Comparison of ENCODE assay signal across 8 mouse cellular contexts in the genomic region with DNA sequence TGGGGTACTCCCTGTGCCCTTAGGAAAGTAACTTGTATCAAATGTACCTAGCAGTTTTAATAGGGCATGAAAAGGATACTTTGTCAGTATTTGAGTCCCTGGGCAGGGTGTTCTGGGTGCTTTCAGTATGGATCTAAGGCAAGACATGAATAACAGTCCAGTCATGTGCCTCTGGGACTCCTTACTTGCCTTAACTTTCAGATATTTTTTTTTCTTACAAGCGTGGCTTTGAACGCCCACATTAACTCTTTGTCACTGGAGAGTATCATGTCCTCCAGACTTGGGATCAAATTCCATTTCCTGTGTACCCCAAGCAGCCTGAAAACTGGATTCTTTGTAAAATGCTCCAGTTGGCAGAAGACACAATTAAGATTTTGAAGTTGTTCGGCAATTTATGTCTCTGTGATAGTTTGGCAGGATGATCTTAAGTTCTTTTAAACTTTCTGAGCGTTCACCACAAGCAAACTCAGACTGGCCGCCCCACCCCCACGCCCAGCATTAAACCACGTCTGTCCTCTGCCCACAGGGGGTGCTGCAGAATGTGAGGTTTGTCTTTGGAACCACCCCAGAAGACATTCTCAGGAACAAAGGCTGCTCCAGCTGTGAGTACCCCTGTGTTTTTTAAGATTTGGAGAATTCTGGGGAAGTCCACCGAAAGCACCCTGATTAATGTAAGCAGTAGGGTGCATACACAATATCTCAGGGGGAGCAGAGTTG. TPM values are rescaled to one million over a fixed set of nuclear protein-coding genes. Genes with fewer than 3 reads are reported as not detected.
DNase-seq lines count a peak whose midpoint lies in the region; ATAC-seq and TF ChIP-seq lines count a peak whose summit lies in the region.

No protein-coding gene starts in this region.

- no peak overlapping the region for H3K27ac ChIP-seq in heart, embryonic 12.5 days (ENCODE audit: poor library complexity, severe bottlenecking)

- no peaks in the 10 kb centered on the region for H3K27me3 ChIP-seq in C2C12 (ENCODE audit: control insufficient read depth, insufficient read depth, insufficient read length)
- H3K27me3 ChIP-seq in heart, embryonic 12.5 days (replicated peaks): no peaks in the 10 kb centered on the region

- peak; percentile 27 for TF ChIP-seq CTCF in C2C12 (IDR thresholded peaks at IDR 0.05; ENCODE audit: control insufficient read depth, insufficient read depth, insufficient read length)

- peak overlapping the region; percentile 30 for H3ac ChIP-seq in C2C12 (ENCODE audit: control insufficient read depth, insufficient read length, low read depth)

- peak; percentile 30 for DNase-seq in adrenal gland, postnatal 10 days
- DNase-seq in adrenal gland, postnatal 25 days: no peak
- peak; percentile 82 for DNase-seq in kidney, postnatal 10 days
- peak; percentile 73 to 77 for DNase-seq in lung, postnatal 4 days
- no peak for DNase-seq in retina, embryonic 14.5 days (ENCODE audit: low spot score)

- H3K9me3 ChIP-seq in heart, embryonic 12.5 days (replicated peaks): no peaks in the 10 kb centered on the region

- peaks cover 31% of the 10 kb centered on the region for H3K4me1 ChIP-seq in heart, embryonic 12.5 days (replicated peaks)

- peaks cover 47% of the 10 kb centered on the region for H3K79me3 ChIP-seq in C2C12 (ENCODE audit: low read depth)

- peaks cover 70% of the 10 kb centered on the region for H3K79me2 ChIP-seq in C2C12 (ENCODE audit: control insufficient read depth, insufficient read depth)

- H3K4me3 ChIP-seq in C2C12 (ENCODE audit: insufficient read depth, poor library complexity, severe bottlenecking): peak overlapping the region; percentile 77
- H3K4me3 ChIP-seq in heart, embryonic 12.5 days: peak overlapping the region; percentile 55

- no peak overlapping the region; the same call in 1 of the 2 replicates for H3K9ac ChIP-seq in heart, embryonic 12.5 days

- 56% methylated on average over 8 of the region's 8 CpGs for WGBS in heart, embryonic 12.5 days

- peak overlapping the region; percentile 75 for H3K4me2 ChIP-seq in heart, embryonic 12.5 days

- no peak for ATAC-seq in heart, embryonic 12.5 days (ENCODE audit: insufficient number of reproducible peaks, low FRiP score)
- no peak for ATAC-seq in megakaryocyte progenitor cell, adult 5-6 weeks (replicated peaks; ENCODE audit: poor library complexity)

- peaks cover 66% of the 10 kb centered on the region for H3K36me3 ChIP-seq in C2C12 (ENCODE audit: control insufficient read depth, insufficient read depth)
- peaks cover 35% of the 10 kb centered on the region for H3K36me3 ChIP-seq in heart, embryonic 12.5 days

TF ChIP-seq in C2C12, 6 proteins besides CTCF, POLR2A, EP300 and RAD21:
- no peak for TF ChIP-seq CEBPB (IDR thresholded peaks at IDR 0.05; ENCODE audit: low read depth)
- TF ChIP-seq MYOD1 (IDR thresholded peaks at IDR 0.05; ENCODE audit: control insufficient read depth, insufficient read length, low read depth): no peak
- no peak for TF ChIP-seq MAX (IDR thresholded peaks at IDR 0.05)
- TF ChIP-seq MYOG (IDR thresholded peaks at IDR 0.05; ENCODE audit: control insufficient read depth, extremely low read depth, insufficient read length): no peak
- TF ChIP-seq FOSL1 (IDR thresholded peaks at IDR 0.05; ENCODE audit: insufficient read depth, low read length, poor library complexity, severe bottlenecking): no peak
- peak; percentile 74 for TF ChIP-seq USF1 (IDR thresholded peaks at IDR 0.05; ENCODE audit: low read depth)

RNA-seq across cellular contexts. Expression of a gene that starts 2.3 kb away (rescaled TPM):
- total RNA-seq in adrenal gland, postnatal 10 days (2021): 10 to 100 TPM; 19.9 to 31.9 TPM
- 8.0 and 8.5 TPM in 2 replicates for total RNA-seq in adrenal gland, postnatal 25 days (2021)
- 126 TPM for polyA plus RNA-seq in C2C12 (2012; fragmentation: generic; extraction: Trizol)
- 110 and 117 TPM in 2 replicates for polyA plus RNA-seq in heart, embryonic 12.5 days (2016; fragmentation: Nextera tagmentation; extraction: Ambion mirVana)
- 2.3 and 3.7 TPM in 2 replicates for total RNA-seq in megakaryocyte progenitor cell, adult 5-6 weeks (2015)
- total RNA-seq in megakaryocyte progenitor cell, adult 5-6 weeks (2017): 1.4 and 2.8 TPM in 2 replicates

Comparison
In these comparisons a context has a peak if more than half of its experiments do, and no peak if none do; other contexts are left out.
1. DNase-seq: peak in adrenal gland, postnatal 10 days (single experiment), kidney, postnatal 10 days (single experiment) and lung, postnatal 4 days (2 of 2); none in adrenal gland, postnatal 25 days (single experiment) and retina, embryonic 14.5 days (single experiment).